ENCODE assay signal across 11 mouse cellular contexts in genomic region chr4:82535606-82536434, GRCm38 (mm10).
A peak's percentile ranks its signal among the peaks of the same experiment; 100 is the strongest.
DNase-seq lines count a peak whose midpoint lies in the region; ATAC-seq and TF ChIP-seq lines count a peak whose summit lies in the region.
"Had no signal": no experiment of that assay in that cellular context is flagged by ENCODE, and none has a peak within 500 bp of the region (broad histone marks: within the 10 kb centered on the region; RNA-seq: fewer than 3 reads in every experiment).

No protein-coding gene starts in this region.

- H3K36me3 ChIP-seq in neural tube, embryonic 12.5 days, result no peaks in the 10 kb centered on the region
- no peaks in the 10 kb centered on the region for H3K36me3 ChIP-seq in hindbrain, embryonic 15.5 days

- TF ChIP-seq POLR2A in lung, adult 2 months (IDR thresholded peaks at IDR 0.05; ENCODE audit: borderline replicate concordance, extremely low read depth, low read depth, low read length), result no peak

- intact Hi-C loops in heart, postnatal 25 days (cut with DNase I), result loop anchor here (2.0 to 5.0 kb wide), 2 partner anchors 25 to 34 kb away; no protein-coding TSS in a partner anchor

- ATAC-seq in neural tube, embryonic 12.5 days (ENCODE audit: low FRiP score, low read depth), result no peak
- no peak for ATAC-seq in hindbrain, embryonic 15.5 days (ENCODE audit: low FRiP score, low read depth)
- no peak for ATAC-seq in frontal cortex, adult (ENCODE audit: low TSS enrichment)

- no peak overlapping the region for H3K4me3 ChIP-seq in neural tube, embryonic 12.5 days
- H3K4me3 ChIP-seq in hindbrain, embryonic 15.5 days, result peak overlapping the region; percentile 35; the same call in 1 of the 2 replicates
- H3K4me3 ChIP-seq in lung, adult 2 months (replicated peaks; ENCODE audit: extremely low read depth, low read depth, low read length), result no peak overlapping the region
- H3K4me3 ChIP-seq: erythroblast, embryonic 14.5 days had no signal

- 49% methylated on average over 6 of the region's 6 CpGs for WGBS in neural tube, embryonic 12.5 days
- WGBS in hindbrain, embryonic 15.5 days, result 48% methylated on average over 6 of the region's 6 CpGs
- WGBS in lung, adult 2 months, result 83% methylated on average over 6 of the region's 6 CpGs

- peak overlapping the region; percentile 70; the same call in 1 of the 2 replicates for H3K4me2 ChIP-seq in neural tube, embryonic 12.5 days (replicated peaks)
- H3K4me2 ChIP-seq in hindbrain, embryonic 15.5 days, result peak overlapping the region; percentile 60

- peaks cover 29% of the 10 kb centered on the region for H3K27me3 ChIP-seq in neural tube, embryonic 12.5 days (replicated peaks)
- H3K27me3 ChIP-seq in hindbrain, embryonic 15.5 days, result peaks cover 16% of the 10 kb centered on the region; the same call in 1 of the 2 replicates

- TF ChIP-seq CTCF in lung, adult 2 months (IDR thresholded peaks at IDR 0.05; ENCODE audit: insufficient read depth, low read length), result no peak

- peak; percentile 86 for DNase-seq in heart, adult 11 months
- DNase-seq in heart, postnatal 25 days (ENCODE audit: low spot score), result no peak
- no peak for DNase-seq in neural tube, embryonic 10.5 days (ENCODE audit: extremely low spot score, low spot score)
- DNase-seq in urinary bladder, postnatal 10 days (ENCODE audit: low spot score), result no peak
- no peak for DNase-seq in lung, adult 2 months
- DNase-seq: spleen, adult 18-20 months; thymus, postnatal 25 days had no signal

- H3K9ac ChIP-seq in neural tube, embryonic 12.5 days, result no peak overlapping the region
- peak overlapping the region; percentile 39; the same call in 1 of the 2 replicates for H3K9ac ChIP-seq in hindbrain, embryonic 15.5 days

- no peaks in the 10 kb centered on the region for H3K9me3 ChIP-seq in neural tube, embryonic 12.5 days
- no peaks in the 10 kb centered on the region for H3K9me3 ChIP-seq in hindbrain, embryonic 15.5 days

- H3K27ac ChIP-seq in neural tube, embryonic 12.5 days, result no peak overlapping the region
- peak overlapping the region; percentile 69 for H3K27ac ChIP-seq in hindbrain, embryonic 15.5 days (replicated peaks)

- peaks cover 53% of the 10 kb centered on the region for H3K4me1 ChIP-seq in neural tube, embryonic 12.5 days
- peaks cover 67% of the 10 kb centered on the region for H3K4me1 ChIP-seq in hindbrain, embryonic 15.5 days (replicated peaks)
- H3K4me1 ChIP-seq in lung, adult 2 months (ENCODE audit: control insufficient read depth, insufficient read depth, low read length), result peaks cover 6% of the 10 kb centered on the region
